8 mouse cellular contexts compared by ENCODE assay signal in genomic region chr5:135488222-135488880, GRCm38 (mm10). TPM values are rescaled to one million over a fixed set of nuclear protein-coding genes. Genes with fewer than 3 reads are reported as not detected.
DNase-seq lines count a peak whose midpoint lies in the region; ATAC-seq lines count a peak whose summit lies in the region.

No protein-coding gene starts in this region.

- peak overlapping the region; percentile 49 for H3K4me3 ChIP-seq in embryonic facial prominence, embryonic 11.5 days (ENCODE audit: low read depth, low read length)
- peak overlapping the region; percentile 68 for H3K4me3 ChIP-seq in limb, embryonic 12.5 days (replicated peaks)
- H3K4me3 ChIP-seq in stomach, embryonic 16.5 days (replicated peaks; ENCODE audit: low read length), result peak overlapping the region; percentile 74

- H3K36me3 ChIP-seq in embryonic facial prominence, embryonic 11.5 days (replicated peaks; ENCODE audit: control insufficient read depth, insufficient read depth, low read depth, low read length), result no peaks in the 10 kb centered on the region
- H3K36me3 ChIP-seq in limb, embryonic 12.5 days, result no peaks in the 10 kb centered on the region
- no peaks in the 10 kb centered on the region for H3K36me3 ChIP-seq in stomach, embryonic 16.5 days (ENCODE audit: control insufficient read depth, insufficient read depth, low read length)

- peak overlapping the region; percentile 52 for H3K27ac ChIP-seq in embryonic facial prominence, embryonic 11.5 days (replicated peaks; ENCODE audit: low read depth, low read length)
- peak overlapping the region; percentile 89 for H3K27ac ChIP-seq in limb, embryonic 12.5 days
- H3K27ac ChIP-seq in stomach, embryonic 16.5 days (ENCODE audit: low read length), result peak overlapping the region; percentile 85

- peak overlapping the region; percentile 83 for H3K4me2 ChIP-seq in embryonic facial prominence, embryonic 11.5 days (ENCODE audit: low read depth, low read length)
- peak overlapping the region; percentile 87 for H3K4me2 ChIP-seq in limb, embryonic 12.5 days
- peak overlapping the region; percentile 75 for H3K4me2 ChIP-seq in stomach, embryonic 16.5 days (ENCODE audit: low read depth, low read length)

- no peaks in the 10 kb centered on the region for H3K27me3 ChIP-seq in embryonic facial prominence, embryonic 11.5 days (ENCODE audit: control insufficient read depth, insufficient read depth, low read length)
- no peaks in the 10 kb centered on the region for H3K27me3 ChIP-seq in limb, embryonic 12.5 days
- H3K27me3 ChIP-seq in stomach, embryonic 16.5 days (ENCODE audit: control insufficient read depth, insufficient read depth, low read length), result no peaks in the 10 kb centered on the region

- peak; percentile 40 for DNase-seq in kidney, postnatal 10 days
- no peak for DNase-seq in kidney, postnatal 36 days
- DNase-seq in MN1 (ENCODE audit: low spot score), result peak; percentile 80
- peak; percentile 11 for DNase-seq in embryonic facial prominence, embryonic 11.5 days (ENCODE audit: low spot score)
- no peak for DNase-seq in gastrocnemius, adult 18-20 months (ENCODE audit: low spot score)
- no peak for DNase-seq in layer of hippocampus, adult 18-20 months (ENCODE audit: low spot score in 2 of 2)

- ATAC-seq in embryonic facial prominence, embryonic 11.5 days (replicated peaks; ENCODE audit: insufficient number of reproducible peaks, low FRiP score, low TSS enrichment, low read depth), result peak; percentile 46
- peak; percentile 52 for ATAC-seq in limb, embryonic 12.5 days (ENCODE audit: insufficient number of reproducible peaks, insufficient read depth, low FRiP score, low TSS enrichment, low read depth)
- no peak; the same call in 1 of the 2 replicates for ATAC-seq in stomach, embryonic 16.5 days (ENCODE audit: insufficient read depth, low FRiP score)

- peaks cover 4% of the 10 kb centered on the region; the same call in 1 of the 2 replicates for H3K4me1 ChIP-seq in embryonic facial prominence, embryonic 11.5 days (ENCODE audit: control insufficient read depth, insufficient read depth, low read length)
- H3K4me1 ChIP-seq in limb, embryonic 12.5 days (replicated peaks), result peaks cover 28% of the 10 kb centered on the region
- H3K4me1 ChIP-seq in stomach, embryonic 16.5 days (ENCODE audit: control insufficient read depth, insufficient read depth, low read length), result peaks cover 20% of the 10 kb centered on the region

- under 1% methylated on average over 19 of the region's 19 CpGs for WGBS in embryonic facial prominence, embryonic 11.5 days
- WGBS in limb, embryonic 12.5 days, result under 1% methylated on average over 19 of the region's 19 CpGs
- 2% methylated on average over 19 of the region's 19 CpGs for whole genome bisulfite sequencing in stomach, embryonic 16.5 days

- H3K9ac ChIP-seq in embryonic facial prominence, embryonic 11.5 days (replicated peaks; ENCODE audit: low read length), result peak overlapping the region; percentile 71
- peak overlapping the region; percentile 74 for H3K9ac ChIP-seq in limb, embryonic 12.5 days (replicated peaks)
- peak overlapping the region; percentile 78 for H3K9ac ChIP-seq in stomach, embryonic 16.5 days (ENCODE audit: low read length)

- H3K9me3 ChIP-seq in embryonic facial prominence, embryonic 11.5 days (replicated peaks; ENCODE audit: control insufficient read depth, low read length), result no peaks in the 10 kb centered on the region
- H3K9me3 ChIP-seq in limb, embryonic 12.5 days, result no peaks in the 10 kb centered on the region
- H3K9me3 ChIP-seq in stomach, embryonic 16.5 days (replicated peaks; ENCODE audit: control insufficient read depth, low read length), result no peaks in the 10 kb centered on the region

RNA-seq across cellular contexts. Expression of gene Hip1, which starts 56.6 kb away (rescaled TPM):
- 35.3 and 40.2 TPM in 2 replicates for polyA plus RNA-seq in embryonic facial prominence, embryonic 11.5 days (2014; fragmentation: Nextera tagmentation; extraction: Ambion mirVana)
- 50.7 and 54.8 TPM in 2 replicates for polyA plus RNA-seq in limb, embryonic 12.5 days (2016; fragmentation: Nextera tagmentation; extraction: Ambion mirVana)
- 22.2 and 26.5 TPM in 2 replicates for polyA plus RNA-seq in stomach, embryonic 16.5 days (2015; fragmentation: Nextera tagmentation; extraction: Ambion mirVana)
- total RNA-seq in gastrocnemius, adult 18-20 months (2021), result 10 to 100 TPM; 17.3 TPM
- 10 to 100 TPM; 34.6 to 34.8 TPM for total RNA-seq in layer of hippocampus, adult 18-20 months (2021)

Comparison
In these comparisons a context has a peak if more than half of its experiments do, and no peak if none do; other contexts are left out.
1. DNase-seq: peak in kidney, postnatal 10 days (single experiment), MN1 (single experiment) and embryonic facial prominence, embryonic 11.5 days (single experiment); none in kidney, postnatal 36 days (0 of 2), gastrocnemius, adult 18-20 months (single experiment) and layer of hippocampus, adult 18-20 months (0 of 2).
2. Peak in every context shown above with its lines, with median percentiles within 50 percentile points of each other: H3K27ac ChIP-seq, H3K4me2 ChIP-seq, H3K4me3 ChIP-seq and H3K9ac ChIP-seq.